Mouse (Mus musculus): ENCODE results near the gene Tbc1d22a.
"Not testable (repeated sequence)": the region's sequence is repeated elsewhere in the genome, so short reads cannot be mapped to it uniquely, and the experiment has no call there.

Gene Tbc1d22a

GRCm38 (mm10) chr15:86181321-86181720 is 32.9 kb upstream of the Tbc1d22a start:
- not testable (repeated sequence) for DNase-seq (ENCODE audit: low read depth, low spot score)

- DNase-seq (ENCODE audit: low read depth, low spot score) = no peak
These were observed 32.3 kb upstream of the Tbc1d22a start for GRCm38 (mm10) chr15:86181941-86182439.

GRCm38 (mm10) chr15:86182646-86183045 is 31.6 kb upstream of the Tbc1d22a start:
- no peak for DNase-seq (ENCODE audit: low read depth, low spot score)

GRCm38 (mm10) chr15:86183484-86183883 is 30.8 kb upstream of the Tbc1d22a start:
- no peak for DNase-seq (ENCODE audit: low read depth, low spot score)

- no peak for DNase-seq (ENCODE audit: low read depth, low spot score)
These were observed 30.2 kb upstream of the Tbc1d22a start for GRCm38 (mm10) chr15:86184071-86184470.

GRCm38 (mm10) chr15:86184851-86185688 is 29.2 kb upstream of the Tbc1d22a start:
- DNase-seq (ENCODE audit: low read depth, low spot score) = no peak

- DNase-seq (ENCODE audit: low read depth, low spot score) = peak; percentile 55
These were observed 28.3 kb upstream of the Tbc1d22a start, which contains the start of gene Cerk for GRCm38 (mm10) chr15:86185689-86186569. Gene Cerk, minus strand, starts transcription at chr15:86186141.

GRCm38 (mm10) chr15:86186686-86187085 is 27.6 kb upstream of the Tbc1d22a start:
- DNase-seq (ENCODE audit: low read depth, low spot score) = no peak

GRCm38 (mm10) chr15:86188186-86188585 is 26.1 kb upstream of the Tbc1d22a start:
- no peak for DNase-seq (ENCODE audit: low read depth, low spot score)

- DNase-seq (ENCODE audit: low read depth, low spot score) = no peak
These were observed 25.4 kb upstream of the Tbc1d22a start for GRCm38 (mm10) chr15:86188746-86189470.

- DNase-seq (ENCODE audit: low read depth, low spot score) = no peak
These were observed 23.9 kb upstream of the Tbc1d22a start for GRCm38 (mm10) chr15:86190387-86190786.

- DNase-seq (ENCODE audit: low read depth, low spot score) = no peak
These were observed 22.8 kb upstream of the Tbc1d22a start for GRCm38 (mm10) chr15:86191505-86191904.

GRCm38 (mm10) chr15:86191933-86192332 is 22.3 kb upstream of the Tbc1d22a start:
- no peak for DNase-seq (ENCODE audit: low read depth, low spot score)

GRCm38 (mm10) chr15:86194676-86195453 is 19.4 kb upstream of the Tbc1d22a start:
- DNase-seq (ENCODE audit: low read depth, low spot score) = not testable (repeated sequence)

- DNase-seq (ENCODE audit: low read depth, low spot score) = no peak
These were observed 15.2 kb upstream of the Tbc1d22a start for GRCm38 (mm10) chr15:86199052-86199451.

- DNase-seq (ENCODE audit: low read depth, low spot score) = no peak
These were observed 14.8 kb upstream of the Tbc1d22a start for GRCm38 (mm10) chr15:86199482-86199881.

- DNase-seq (ENCODE audit: low read depth, low spot score) = no peak
These were observed 14.1 kb upstream of the Tbc1d22a start for GRCm38 (mm10) chr15:86200169-86200568.

GRCm38 (mm10) chr15:86201095-86201494 is 13.2 kb upstream of the Tbc1d22a start:
- DNase-seq (ENCODE audit: low read depth, low spot score) = no peak

- DNase-seq (ENCODE audit: low read depth, low spot score) = no peak
These were observed 12.4 kb upstream of the Tbc1d22a start for GRCm38 (mm10) chr15:86201696-86202330.

GRCm38 (mm10) chr15:86202640-86203039 is 11.6 kb upstream of the Tbc1d22a start:
- no peak for DNase-seq (ENCODE audit: low read depth, low spot score)
